Mouse (Mus musculus) CH12.LX (cell line): ENCODE measurements around the gene Tgfbr1. TPM values are rescaled to one million over a fixed set of nuclear protein-coding genes. Genes with fewer than 3 reads are reported as not detected.

Source experiments
- DNase-seq: peaks from one replicate; pipeline ENCODE4 v3.0.0-alpha.2; 2013; ENCODE audit errors: extremely low read depth
- H3K27ac ChIP-seq: 2 replicates; pipeline ENCODE4 v1.5.1; 2012; ENCODE audit warnings: low read depth, mild to moderate bottlenecking, control low read depth, moderate library complexity; ENCODE audit not compliant: insufficient read depth
- H3K27me3 ChIP-seq: replicated peaks from 2 replicates; pipeline ENCODE3; 2012; ENCODE audit warnings: inconsistent platforms
- H3K36me3 ChIP-seq, 2 experiments: replicated peaks in 1 of 2; 2 replicates each; pipeline versions ENCODE3 to v1.6.1; 2012; ENCODE audit warnings: inconsistent platforms in 1 of 2, low read length in 1 of 2, mild to moderate bottlenecking in 1 of 2, mixed read lengths in 1 of 2, moderate library complexity in 1 of 2; ENCODE audit not compliant: control insufficient read depth in 1 of 2, insufficient read depth in 1 of 2
- H3K4me1 ChIP-seq, 2 experiments: 2 replicates each; pipeline ENCODE4 v1.6.1; 2012; ENCODE audit warnings: inconsistent platforms in 1 of 2, moderate library complexity in 1 of 2; ENCODE audit not compliant: insufficient read depth in 2 of 2, control insufficient read depth in 1 of 2
- H3K4me2 ChIP-seq: 2 replicates; pipeline ENCODE4 v1.6.1; 2012; ENCODE audit warnings: low read depth, mild to moderate bottlenecking, control low read depth; ENCODE audit not compliant: poor library complexity, insufficient read depth, severe bottlenecking
- H3K4me3 ChIP-seq, 3 experiments: fragments of 150-350 bp in 1 of 3; sonication (generic) in 1 of 3; replicated peaks in 1 of 3; 2 replicates each; pipeline versions ENCODE3 to v1.5.1; 2011 to 2012; ENCODE audit warnings: low read depth in 2 of 3, low read length in 2 of 3, mild to moderate bottlenecking in 2 of 3, moderate library complexity in 2 of 3, control low read depth in 1 of 3, improper control_type of control experiment in 1 of 3, inconsistent platforms in 1 of 3, mixed read lengths in 1 of 3; ENCODE audit not compliant: poor library complexity in 1 of 3
- H3K79me2 ChIP-seq: replicated peaks from 2 replicates; pipeline ENCODE4 v1.6.1; 2012; ENCODE audit warnings: mild to moderate bottlenecking, moderate library complexity; ENCODE audit not compliant: control insufficient read depth, poor library complexity, insufficient read depth, severe bottlenecking; ENCODE audit errors: extremely low read depth
- H3K9ac ChIP-seq: 2 replicates; pipeline ENCODE4 v1.6.1; 2012; ENCODE audit warnings: low read depth, mild to moderate bottlenecking, control low read depth, moderate library complexity; ENCODE audit not compliant: insufficient read depth
- H3K9me3 ChIP-seq: replicated peaks from 2 replicates; pipeline ENCODE3; 2012; ENCODE audit warnings: low read length, inconsistent platforms, mixed read lengths
- BHLHE40 ChIP-seq: IDR thresholded peaks from 2 replicates; pipeline ENCODE4 v1.6.1; 2011; ENCODE audit warnings: mild to moderate bottlenecking, low read depth, low read length, improper control_type of control experiment
- CHD1 ChIP-seq: IDR thresholded peaks from 2 replicates; pipeline ENCODE4 v1.6.1; 2012; ENCODE audit warnings: low read depth, low read length, improper control_type of control experiment, inconsistent platforms
- CHD2 ChIP-seq: IDR thresholded peaks from 2 replicates; pipeline ENCODE4 v1.6.1; 2011; ENCODE audit warnings: low read length, improper control_type of control experiment
- E2F4 ChIP-seq: IDR thresholded peaks from 2 replicates; pipeline ENCODE4 v1.6.1; 2011; ENCODE audit warnings: low read depth, low read length, improper control_type of control experiment; ENCODE audit not compliant: insufficient replicate concordance
- ELF1 ChIP-seq: IDR thresholded peaks from 2 replicates; pipeline ENCODE4 v1.6.1; 2014; ENCODE audit warnings: low read depth, mild to moderate bottlenecking, inconsistent platforms, low read length, improper control_type of control experiment
- GABPA ChIP-seq: IDR thresholded peaks from 2 replicates; pipeline ENCODE4 v1.6.1; 2012; ENCODE audit warnings: low read depth, low read length, improper control_type of control experiment, inconsistent platforms; ENCODE audit not compliant: insufficient replicate concordance
- JUND ChIP-seq: conservative IDR thresholded peaks from 2 replicates; pipeline ENCODE4 v1.6.1; 2011; ENCODE audit warnings: low read depth, low read length, improper control_type of control experiment
- MAZ ChIP-seq: IDR thresholded peaks from 2 replicates; pipeline ENCODE4 v1.6.1; 2012; ENCODE audit warnings: low read depth, mild to moderate bottlenecking, inconsistent platforms, low read length, improper control_type of control experiment, moderate library complexity
- MYC ChIP-seq: IDR thresholded peaks from 2 replicates; pipeline ENCODE4 v1.6.1; 2011; ENCODE audit warnings: low read depth, mild to moderate bottlenecking, improper control_type of control experiment, low read length
- NRF1 ChIP-seq: IDR thresholded peaks from 2 replicates; pipeline ENCODE4 v1.6.1; 2014; ENCODE audit warnings: low read depth, mild to moderate bottlenecking, inconsistent platforms, low read length, improper control_type of control experiment, moderate library complexity
- PAX5 ChIP-seq: IDR thresholded peaks from 2 replicates; pipeline ENCODE4 v1.6.1; 2012; ENCODE audit warnings: low read length, inconsistent platforms, mixed read lengths
- POLR2AphosphoS2 ChIP-seq: IDR thresholded peaks from 2 replicates; pipeline ENCODE4 v1.6.1; 2011; ENCODE audit warnings: low read depth, low read length, improper control_type of control experiment
- SMC3 ChIP-seq: IDR thresholded peaks from 2 replicates; pipeline ENCODE4 v1.6.1; 2011; ENCODE audit warnings: low read depth, low read length, improper control_type of control experiment
- TBP ChIP-seq: conservative IDR thresholded peaks from 2 replicates; pipeline ENCODE4 v1.6.1; 2011; ENCODE audit warnings: low read depth, low read length, improper control_type of control experiment
- TCF12 ChIP-seq: IDR thresholded peaks from 2 replicates; pipeline ENCODE4 v1.6.1; 2014; ENCODE audit warnings: low read depth, mild to moderate bottlenecking, inconsistent platforms, low read length, improper control_type of control experiment
- ZMIZ1 ChIP-seq: IDR thresholded peaks from 2 replicates; pipeline ENCODE4 v1.6.1; 2012; ENCODE audit warnings: low read depth, mild to moderate bottlenecking, inconsistent platforms, low read length, improper control_type of control experiment
- ZNF384 ChIP-seq: IDR thresholded peaks from 2 replicates; pipeline ENCODE4 v1.6.1; 2012; ENCODE audit warnings: low read depth, low read length, improper control_type of control experiment, inconsistent platforms
- dilution Hi-C: fragments of 300-500 bp; cut with MboI; formaldehyde crosslinking; loops from 2 replicates; pipeline ENCODE4 v1.14.3; 2020; ENCODE audit warnings: low sequenced_read_pairs; ENCODE audit not compliant: extremely low pct_unique_long_range_greater_than_20kb, extremely low pct_ligation_motif_present
- in situ Hi-C: fragments of 300-500 bp; cut with MboI; formaldehyde crosslinking; loops from 3 replicates; pipeline ENCODE4 v1.14.3; 2019; ENCODE audit warnings: low sequenced_read_pairs, low pct_ligation_motif_present, low pct_unique_long_range_greater_than_20kb, mixed read lengths
- polyA plus RNA-seq: library from polyadenylated mRNA; unstranded; fragments of >175 nt; gene quantifications from 2 replicates; pipeline ENCODE4 v1.2.1, GENCODE M21; 2012; ENCODE audit warnings: low read depth; ENCODE audit not compliant: insufficient read length
- total RNA-seq, 2 experiments: library from RNA; depleted of rRNA; stranded (reverse); fragments of 300-350 nt in 1 of 2; fragments of >200 nt in 1 of 2; gene quantifications; 2 replicates each; pipeline ENCODE4 v1.2.3; 2012 to 2014

Gene Tgfbr1
- total and polyA plus RNA-seq, 3 experiments = 3.4 to 8.7 (median 7.0) TPM

DNA sequence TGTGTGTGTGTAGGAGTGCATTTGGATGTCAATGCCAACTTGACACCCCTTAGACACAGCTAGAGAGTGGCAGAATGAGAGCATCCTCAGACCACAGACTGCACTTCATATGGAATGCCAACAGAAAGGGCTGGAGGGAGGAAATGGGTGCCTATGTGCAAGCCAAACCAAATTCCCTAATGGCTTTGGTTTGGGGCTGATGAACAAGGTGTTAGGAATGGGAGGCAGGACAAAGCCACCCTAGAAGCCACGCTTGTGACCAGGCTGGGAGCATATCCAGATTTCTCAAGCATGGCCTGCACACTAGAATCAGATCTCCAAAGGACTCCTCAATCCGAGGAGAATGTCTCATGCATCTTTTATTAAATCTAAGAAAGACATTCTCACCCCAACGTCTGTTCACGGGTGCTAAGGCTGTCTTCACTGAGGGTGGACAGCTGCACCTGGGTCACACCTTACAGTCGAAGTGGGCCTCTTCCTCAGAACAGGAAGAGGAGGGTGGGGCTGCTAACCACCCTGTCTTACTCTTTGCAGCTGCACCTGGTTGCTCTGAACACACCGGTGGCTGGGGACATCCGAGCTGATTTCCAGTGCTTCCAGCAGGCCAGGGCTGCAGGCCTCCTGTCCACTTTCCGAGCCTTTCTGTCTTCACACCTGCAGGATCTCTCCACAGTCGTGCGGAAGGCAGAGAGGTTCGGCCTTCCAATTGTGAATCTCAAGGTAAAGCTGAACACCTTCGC is 43.0 kb upstream of the Tgfbr1 start:
- H3K4me2 ChIP-seq = no peak overlapping the region
- H3K9me3 ChIP-seq = no peaks in the 10 kb centered on the region
- in situ Hi-C loops = no loop called here
- no peak overlapping the region for H3K9ac ChIP-seq
- no peak for TF ChIP-seq CHD1
- TF ChIP-seq TCF12 = peak; percentile 46; the same call in 1 of the 2 replicates
- TF ChIP-seq, all 38 proteins: peak for 1
- dilution Hi-C loops = no loop called here
- DNase-seq = no peak
- Histone ChIP-seq H3K79me2 (no peaks in the 10 kb centered on the region), H3K27me3 (no peaks in the 10 kb centered on the region), H3K27ac (no peak overlapping the region), H3K4me3 (no peak overlapping the region), H3K36me3 (no peaks in the 10 kb centered on the region), H3K4me1 (peaks cover 32 to 64% of the 10 kb centered on the region in 2 experiments)

DNA sequence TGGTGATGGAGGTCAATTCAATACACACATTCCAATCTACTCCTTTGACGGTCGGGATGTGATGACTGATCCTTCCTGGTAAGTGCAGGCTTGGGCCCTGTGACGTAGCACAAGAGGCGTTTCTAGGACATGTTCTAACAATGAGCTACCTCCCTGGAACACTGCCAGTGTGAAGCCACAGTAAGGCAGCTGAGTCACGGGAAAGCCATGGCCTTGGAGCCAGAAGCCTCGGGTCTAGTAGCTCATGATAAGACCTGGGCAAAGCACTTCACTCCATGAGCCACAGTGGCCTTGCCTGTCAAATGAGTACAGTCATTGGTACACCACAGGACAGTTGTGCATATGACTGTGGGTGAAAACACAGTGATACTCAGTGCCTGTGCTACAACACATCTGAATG is 42.2 kb upstream of the Tgfbr1 start:
- no peak overlapping the region for H3K27ac ChIP-seq
- TF ChIP-seq SMC3 = no peak
- TF ChIP-seq MYC = no peak
- TF ChIP-seq PAX5 = no peak
- TF ChIP-seq POLR2AphosphoS2 = no peak
- no peak for TF ChIP-seq GABPA
- TF ChIP-seq NRF1 = no peak
- no peak for TF ChIP-seq JUND
- TF ChIP-seq BHLHE40 = no peak
- TF ChIP-seq E2F4 = no peak
- no peak for TF ChIP-seq ELF1
- TF ChIP-seq ZNF384 = no peak
- TF ChIP-seq MAZ = no peak
- TF ChIP-seq ZMIZ1 = no peak
- no peak for TF ChIP-seq CHD2
- no peak for TF ChIP-seq TBP
- no peaks in the 10 kb centered on the region for H3K36me3 ChIP-seq
- no peaks in the 10 kb centered on the region for H3K9me3 ChIP-seq
- in situ Hi-C loops = no loop called here
- peaks cover 35 to 71% of the 10 kb centered on the region in 2 experiments for H3K4me1 ChIP-seq
- DNase-seq = no peak
- dilution Hi-C loops = no loop called here
- no peak overlapping the region for H3K4me2 ChIP-seq
- H3K79me2 ChIP-seq = no peaks in the 10 kb centered on the region
- no peak overlapping the region for H3K9ac ChIP-seq
- H3K4me3 ChIP-seq = no peak overlapping the region
- no peaks in the 10 kb centered on the region for H3K27me3 ChIP-seq
